Mouse (Mus musculus): ENCODE results near the gene Gan.

Gene Gan

DNA sequence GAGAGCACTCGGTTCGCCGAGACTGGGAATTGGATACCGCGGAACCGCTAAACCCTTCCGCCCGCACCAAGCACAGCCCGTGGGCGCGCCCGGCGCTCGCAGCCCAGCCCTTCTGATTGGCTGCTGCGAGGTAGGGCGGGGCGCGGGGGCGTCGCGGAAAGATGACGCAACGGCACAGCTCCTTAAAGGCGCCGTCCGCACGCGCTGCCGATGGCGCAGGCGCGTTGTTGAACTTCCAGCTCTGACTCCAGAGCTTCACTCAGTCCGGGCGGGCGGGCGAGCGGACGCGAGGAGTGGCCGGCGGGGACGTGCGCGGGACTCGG is 205 bp upstream of the Gan start:
- peak; percentile 96 for DNase-seq (ENCODE audit: low spot score)

DNA sequence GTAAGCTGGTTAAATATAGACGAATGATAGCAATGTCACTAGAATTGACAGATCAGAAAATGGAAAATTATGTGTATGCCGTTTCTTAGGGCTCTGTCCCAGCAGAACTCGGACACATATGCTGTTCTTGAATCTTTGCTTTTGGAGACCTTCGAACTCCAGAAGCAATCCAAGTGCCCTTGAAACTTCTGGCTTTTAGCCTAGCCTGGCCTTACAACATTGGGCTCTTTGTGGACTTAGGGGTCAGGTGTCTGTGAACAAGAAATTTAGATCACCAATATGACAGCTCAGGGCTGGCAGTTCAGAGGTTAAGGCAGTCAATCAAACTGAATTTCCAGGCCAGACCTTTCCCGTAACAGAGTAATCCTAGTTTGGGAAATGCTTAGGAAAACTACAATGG is 1.1 kb downstream of the Gan start:
- DNase-seq (ENCODE audit: low spot score) = no peak

DNA sequence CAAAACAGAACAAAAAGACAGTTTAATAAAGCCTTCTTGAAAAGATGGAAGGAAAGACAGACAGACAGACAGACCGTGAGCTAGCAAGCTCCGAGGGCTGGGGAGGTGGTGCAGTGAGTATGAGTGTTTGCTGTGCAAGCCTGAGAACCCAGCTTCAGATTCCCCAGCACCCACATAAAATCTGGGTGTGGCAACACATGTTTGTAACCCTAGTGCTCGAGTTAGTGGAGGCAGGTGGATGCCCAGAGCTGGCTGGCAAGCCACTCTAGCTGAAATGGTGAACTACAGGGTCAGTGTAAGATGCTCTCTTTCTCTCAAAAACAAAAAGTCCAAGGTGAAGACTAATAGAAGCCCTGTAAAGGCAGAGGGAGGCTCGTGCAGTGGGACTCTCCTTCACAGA is 7.0 kb downstream of the Gan start:
- DNase-seq (ENCODE audit: low spot score) = no peak

DNA sequence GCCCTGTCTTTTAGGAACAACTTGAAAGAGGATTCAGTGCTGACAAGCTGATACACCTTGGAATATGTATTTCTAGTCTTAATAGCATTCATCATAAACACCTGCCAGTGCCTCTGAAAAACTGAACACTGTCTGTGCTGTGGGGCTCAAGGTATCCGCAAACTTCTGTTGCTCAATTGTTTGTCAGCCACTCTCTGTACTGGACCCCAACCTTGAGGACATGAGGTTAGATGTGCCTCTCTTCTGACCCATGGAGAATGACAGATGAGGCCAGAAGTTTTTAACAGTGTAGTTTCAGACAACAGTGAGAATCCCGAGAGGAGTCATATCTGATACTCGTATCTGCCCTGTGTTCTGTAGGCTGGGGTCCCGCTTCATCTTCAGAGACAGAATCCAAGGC is 7.6 kb downstream of the Gan start:
- no peak for DNase-seq (ENCODE audit: low spot score)

DNA sequence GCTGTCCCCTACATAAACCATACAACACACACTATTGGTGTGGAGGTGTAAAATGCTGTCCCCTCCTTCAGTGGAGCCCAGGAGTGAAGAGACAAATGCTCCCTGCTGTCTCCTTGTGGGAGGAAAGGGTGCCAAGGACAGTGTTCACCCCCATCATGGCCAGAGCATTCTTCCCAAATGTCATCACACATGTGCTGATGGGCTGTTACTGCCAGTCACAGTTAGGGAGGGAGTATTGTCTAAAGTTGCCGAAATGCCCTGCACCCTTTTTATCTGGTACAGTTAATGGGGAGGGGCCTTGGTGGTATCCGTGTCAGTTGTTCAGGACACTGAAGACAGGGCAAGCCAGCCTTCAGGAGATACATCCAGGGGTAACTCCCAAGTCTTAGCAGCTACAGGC is 8.6 kb downstream of the Gan start:
- DNase-seq (ENCODE audit: low spot score) = no peak

DNA sequence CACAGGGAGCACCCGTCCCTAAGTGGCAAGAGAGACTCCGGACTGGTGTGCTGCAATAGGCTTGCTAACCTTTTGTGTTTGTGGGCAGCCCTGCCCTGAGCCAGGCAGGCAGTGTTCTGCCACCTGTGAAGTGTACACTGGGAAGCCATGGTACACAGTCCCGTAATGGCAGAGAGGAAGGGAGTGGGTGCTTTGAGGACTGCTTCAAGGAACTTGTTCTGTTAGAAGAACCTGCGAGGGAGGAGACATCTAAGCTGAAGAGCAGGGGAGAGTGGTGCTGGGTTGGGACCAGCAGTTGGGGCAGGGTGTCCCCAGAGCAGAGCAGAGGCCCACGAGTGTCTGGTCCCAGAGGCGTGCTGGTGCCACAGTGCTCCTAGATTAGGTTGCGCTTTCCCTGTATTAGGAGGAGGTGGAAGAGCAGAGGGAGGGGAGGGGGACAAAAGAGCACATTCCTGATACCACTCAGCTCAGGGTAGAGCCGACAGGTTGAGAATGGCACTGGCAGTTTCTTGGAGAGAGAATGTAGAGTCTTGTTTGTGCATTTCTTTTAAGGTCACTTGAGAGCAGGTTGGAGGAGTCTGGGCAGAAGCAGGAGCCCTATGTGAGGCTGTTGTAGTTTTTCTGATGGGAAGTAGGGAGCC is 9.4 kb downstream of the Gan start:
- DNase-seq (ENCODE audit: low spot score) = no peak

DNA sequence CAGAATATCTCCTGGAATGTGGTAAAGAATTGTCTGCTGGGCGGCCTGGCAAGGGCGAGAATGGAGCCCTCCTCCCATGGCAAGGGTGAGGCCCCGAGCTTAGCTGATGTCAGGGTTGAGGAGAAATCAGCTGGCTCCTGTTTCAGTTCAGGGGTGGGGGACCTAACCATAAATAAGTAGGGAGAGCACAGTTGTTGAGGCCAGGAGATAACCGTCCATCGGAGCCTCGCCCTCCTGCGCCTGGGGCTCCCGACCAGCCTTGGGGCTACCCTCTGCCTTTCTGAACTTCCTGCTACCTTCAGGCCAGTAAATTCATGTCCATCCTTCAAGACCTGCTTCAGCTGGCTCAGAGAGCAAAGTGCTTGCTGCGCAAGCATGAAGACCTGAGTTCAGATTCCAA is 10.4 kb downstream of the Gan start:
- DNase-seq (ENCODE audit: low spot score) = no peak

DNA sequence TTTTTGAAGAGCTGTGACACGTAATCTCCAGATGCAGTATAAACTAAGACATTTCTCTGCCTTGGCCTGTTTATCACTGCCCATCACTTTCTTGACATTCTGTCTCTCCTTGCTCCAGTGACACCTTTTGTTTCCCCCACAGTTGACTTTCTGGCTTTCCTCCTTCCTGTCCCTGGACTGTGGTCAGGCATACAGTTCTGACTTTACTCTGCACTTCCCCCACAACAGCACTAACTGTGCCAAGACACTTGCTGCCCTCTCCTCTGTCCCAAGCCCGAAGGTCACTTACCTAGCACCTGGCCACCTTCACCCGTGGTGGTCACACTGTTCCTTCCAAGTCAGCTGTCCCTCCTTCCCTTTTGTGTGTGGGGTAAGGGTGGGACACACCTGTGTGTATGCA is 13.9 kb downstream of the Gan start:
- DNase-seq (ENCODE audit: low spot score) = no peak

DNA sequence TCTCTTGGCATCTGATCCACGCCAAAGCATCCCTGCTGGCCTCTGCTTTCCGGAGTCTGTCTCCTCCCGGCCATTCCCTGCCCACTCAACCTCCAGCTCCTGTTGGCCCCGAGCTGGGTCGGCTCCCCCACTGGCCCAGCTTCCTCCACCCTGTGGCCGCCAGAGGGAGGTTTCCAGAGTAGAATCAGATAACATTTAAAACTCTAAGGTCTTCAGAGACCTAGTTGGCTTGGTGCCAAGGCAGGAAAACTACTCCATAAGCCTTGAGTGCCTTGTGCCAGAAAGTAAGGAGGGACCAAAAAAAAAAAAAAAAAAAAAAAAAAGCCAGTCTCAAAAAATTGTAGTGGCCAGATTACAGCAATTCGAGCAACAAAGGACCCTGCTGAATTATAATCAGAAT is 15.0 kb downstream of the Gan start:
- DNase-seq (ENCODE audit: low spot score) = no peak

DNA sequence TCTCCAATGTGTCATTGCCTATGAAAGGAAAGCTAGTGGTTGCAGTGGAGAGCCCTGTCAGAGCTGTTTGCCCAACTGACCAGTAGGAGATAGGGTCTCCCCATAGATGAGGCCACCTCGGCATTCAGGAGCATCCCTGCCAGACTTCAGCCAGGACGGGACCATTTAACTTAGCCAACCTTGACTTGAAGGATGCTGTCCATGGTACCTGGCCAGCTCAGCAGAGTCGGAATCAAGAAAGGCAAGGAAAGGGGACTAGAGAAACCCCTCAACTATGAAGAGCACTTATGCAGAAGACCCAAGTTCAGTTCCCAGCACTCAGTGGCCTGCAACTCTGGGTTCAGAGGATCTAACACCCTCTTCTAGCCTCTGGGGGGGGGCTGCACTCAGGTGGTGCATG is 15.8 kb downstream of the Gan start:
- DNase-seq (ENCODE audit: low spot score) = no peak

DNA sequence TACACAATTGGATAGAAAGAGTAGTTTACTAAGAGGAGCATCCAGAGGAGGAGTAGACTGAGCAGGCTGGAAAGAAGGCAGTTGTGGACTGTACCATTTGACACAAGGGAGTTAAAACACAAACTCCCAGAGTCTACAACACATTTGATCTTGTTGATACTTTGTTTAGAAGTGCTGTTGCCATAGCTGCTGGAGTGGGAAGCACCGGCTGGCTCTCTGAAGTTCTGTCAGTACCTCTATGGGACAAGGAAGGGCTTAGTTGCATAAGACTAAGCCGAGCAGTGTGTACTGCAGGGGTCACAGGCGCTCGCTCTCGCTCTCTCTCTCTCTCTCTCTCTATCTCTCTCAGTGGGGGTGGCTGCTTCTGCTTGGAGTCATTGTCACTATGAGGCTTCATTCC is 16.6 kb downstream of the Gan start:
- no peak for DNase-seq (ENCODE audit: low spot score)

DNA sequence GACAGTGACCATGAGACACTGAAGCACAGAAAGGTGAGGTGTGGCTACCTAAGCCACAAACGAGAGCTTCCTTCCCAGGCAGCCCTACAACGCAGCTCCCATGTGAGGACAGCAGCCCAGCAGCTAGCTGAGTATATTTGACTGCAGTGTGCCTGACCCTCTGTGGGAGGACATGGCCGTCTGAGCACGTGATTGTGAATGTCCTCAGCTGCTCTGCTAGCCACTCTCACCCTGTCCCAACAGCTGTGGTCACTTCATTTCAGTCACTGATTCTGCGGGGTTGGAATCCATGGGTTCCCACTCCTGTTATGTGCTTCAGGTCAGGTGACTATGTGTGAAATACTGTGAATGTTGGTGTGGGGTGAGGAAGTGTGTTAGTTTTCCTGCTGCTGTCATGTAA is 18.4 kb downstream of the Gan start:
- no peak for DNase-seq (ENCODE audit: low spot score)

DNA sequence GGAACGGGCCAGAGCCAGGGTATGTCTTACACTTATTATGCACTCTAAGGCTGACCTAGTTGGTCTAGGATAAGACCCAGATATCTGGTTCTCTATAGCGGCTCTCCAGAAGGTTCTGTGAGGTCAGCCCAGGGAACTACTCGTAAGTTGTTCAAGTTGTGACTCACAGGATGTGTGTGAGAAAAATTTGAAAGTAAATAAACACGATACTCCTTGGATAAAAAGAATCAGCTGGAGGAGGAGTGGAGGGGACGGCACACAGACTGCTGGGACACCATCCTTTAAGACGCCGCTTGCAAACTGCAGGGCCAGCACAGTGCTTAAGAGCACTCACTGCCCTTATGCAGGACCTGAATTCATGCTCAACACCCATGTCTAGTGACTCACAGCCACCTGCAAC is 19.3 kb downstream of the Gan start:
- no peak for DNase-seq (ENCODE audit: low spot score)

DNA sequence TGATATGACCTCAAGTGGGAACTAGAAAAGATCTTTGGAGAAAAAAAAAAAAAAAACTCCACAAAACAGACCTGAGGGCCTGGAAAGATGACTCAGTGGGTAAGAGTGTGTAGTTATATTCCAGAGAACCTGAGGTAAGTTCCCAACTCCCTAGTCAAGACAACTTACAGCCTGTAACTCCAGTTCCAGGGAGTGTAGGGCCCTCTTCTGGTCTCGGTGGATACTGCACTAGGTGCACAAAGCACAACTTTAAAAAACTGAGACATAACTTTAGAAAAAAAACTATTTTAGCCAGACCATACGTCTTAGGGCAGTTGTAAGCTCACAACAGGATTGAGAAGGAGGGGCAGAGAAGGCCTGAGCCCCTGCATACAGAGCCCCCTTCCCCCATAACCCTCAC is 20.1 kb downstream of the Gan start:
- DNase-seq (ENCODE audit: low spot score) = no peak

DNA sequence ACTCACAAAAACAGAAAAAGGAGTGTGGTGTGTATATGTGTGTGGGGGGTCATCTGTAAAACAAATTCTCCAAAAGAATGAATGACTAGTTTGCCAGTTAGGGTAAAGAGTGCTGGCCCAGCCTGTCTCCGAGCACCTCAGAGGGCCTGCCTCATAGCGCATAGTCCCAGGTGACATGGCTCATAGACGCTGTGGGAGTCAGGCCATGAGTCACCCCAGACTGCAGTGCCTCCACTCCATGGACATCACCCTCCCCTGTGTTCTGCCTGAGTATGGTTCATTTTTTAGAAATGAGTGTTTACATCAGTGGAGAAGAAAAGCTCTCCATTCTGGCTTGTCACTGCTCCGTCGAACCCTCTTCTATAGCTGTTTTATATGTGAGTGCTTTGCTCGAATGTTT is 20.7 kb downstream of the Gan start:
- DNase-seq (ENCODE audit: low spot score) = no peak

DNA sequence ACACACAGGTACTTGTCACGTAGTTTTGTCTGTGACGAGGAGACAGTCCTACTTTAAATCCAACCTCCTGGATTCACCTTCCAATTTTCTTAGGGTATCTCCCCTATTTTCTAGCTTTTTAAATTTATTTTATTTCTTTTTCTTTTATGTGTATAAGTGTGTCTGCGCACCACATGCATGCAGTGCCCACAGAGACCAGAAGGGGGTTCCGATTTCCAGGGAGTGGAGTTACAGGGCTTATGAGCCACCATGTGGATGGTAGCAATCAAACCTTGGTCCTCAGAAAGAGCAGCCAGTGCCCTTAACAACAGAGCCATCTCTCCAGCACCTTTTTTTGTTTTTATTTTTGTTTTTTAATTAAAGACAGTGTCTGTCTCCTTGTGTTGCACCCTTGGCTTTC is 24.8 kb downstream of the Gan start:
- DNase-seq (ENCODE audit: low spot score) = no peak

DNA sequence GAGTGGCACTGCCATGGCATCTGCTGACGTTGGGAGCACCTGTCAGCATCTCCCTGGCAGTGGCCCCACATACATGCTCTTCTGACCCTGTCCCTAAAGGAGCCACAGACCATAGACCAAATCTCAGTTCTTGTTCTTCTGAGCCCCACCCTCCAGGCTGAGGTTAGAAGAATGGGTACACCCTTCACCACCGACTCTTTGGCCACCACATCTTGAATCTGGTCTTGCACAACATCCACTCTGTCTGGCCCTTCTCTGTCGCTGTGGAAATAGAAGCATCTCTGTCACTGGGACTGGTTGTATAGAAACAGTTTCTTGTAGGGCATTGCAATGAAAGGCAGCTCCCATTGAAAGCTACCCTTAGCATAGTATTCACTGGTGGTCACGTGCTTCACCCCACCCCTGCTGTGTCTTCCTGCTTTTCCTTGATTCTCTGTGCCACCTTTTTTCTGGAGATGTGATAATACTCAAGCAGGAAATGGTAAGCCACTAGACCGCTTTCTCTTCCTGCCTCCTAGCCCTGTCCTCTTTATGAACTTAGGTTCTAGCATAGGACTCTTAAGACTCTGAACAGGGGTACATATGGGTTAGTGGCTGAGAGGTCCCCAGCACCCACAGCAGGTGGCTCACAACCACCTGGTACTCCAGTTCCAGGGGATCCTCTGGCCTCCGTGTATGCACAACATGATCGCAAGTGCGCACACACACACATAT is 25.9 kb downstream of the Gan start:
- no peak for DNase-seq (ENCODE audit: low spot score)

DNA sequence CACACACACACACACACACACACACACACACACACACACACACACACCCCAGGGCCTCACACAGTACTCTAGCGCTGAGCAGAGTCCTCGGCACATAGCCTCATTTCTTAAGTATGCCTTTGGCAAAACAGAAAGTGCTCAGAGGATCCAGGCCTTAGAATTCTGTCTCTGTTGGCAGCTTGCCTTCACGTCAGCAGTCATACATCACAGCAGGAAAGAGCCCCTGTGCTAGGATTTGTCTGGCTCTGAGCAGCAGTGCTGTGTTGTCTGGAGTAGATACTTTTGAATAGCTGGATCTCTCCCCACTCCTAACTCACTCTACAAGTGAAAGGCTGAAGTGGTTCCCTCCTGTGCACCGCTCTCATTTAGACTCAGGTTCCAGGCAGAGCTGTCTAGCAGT is 36.4 kb downstream of the Gan start:
- DNase-seq (ENCODE audit: low spot score) = no peak

DNA sequence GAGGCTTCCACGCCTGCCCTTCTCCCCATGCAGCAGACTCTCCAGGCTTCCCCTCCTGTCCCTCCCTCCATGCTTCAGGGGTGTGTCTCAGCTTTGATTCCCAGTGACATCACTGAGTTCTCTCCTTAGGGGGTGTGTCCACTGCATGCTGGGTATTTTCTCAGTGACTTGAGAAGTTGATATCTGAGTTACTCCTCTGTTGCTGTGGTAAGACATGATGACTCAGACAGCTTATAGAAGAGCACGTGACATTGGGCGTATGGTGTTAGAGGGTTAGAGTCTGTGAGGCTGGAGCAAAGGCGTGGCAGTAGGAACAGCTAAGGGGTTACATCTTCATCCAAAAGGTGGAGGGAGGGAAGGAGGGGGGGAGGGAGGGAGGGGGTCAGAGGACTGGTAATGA is 38.7 kb downstream of the Gan start:
- no peak for DNase-seq (ENCODE audit: low spot score)

DNA sequence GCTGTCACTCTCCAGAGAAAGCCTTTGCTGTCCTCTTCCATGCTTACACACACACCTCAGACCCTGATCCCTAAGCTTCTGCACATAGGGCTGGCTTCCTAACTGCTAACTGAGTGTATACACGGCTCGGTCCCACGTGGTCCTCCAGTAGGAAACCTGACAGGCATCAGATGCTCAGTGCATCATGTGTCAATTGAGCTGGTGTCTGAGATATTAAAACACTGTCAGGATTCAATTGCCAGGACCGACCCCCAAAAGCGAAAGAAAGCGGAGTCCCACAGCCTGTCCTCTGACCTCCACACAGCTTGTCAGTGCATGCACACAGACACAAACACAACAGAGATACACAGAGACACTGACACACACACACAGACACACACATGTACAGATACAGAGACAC is 39.6 kb downstream of the Gan start:
- DNase-seq (ENCODE audit: low spot score) = no peak

DNA sequence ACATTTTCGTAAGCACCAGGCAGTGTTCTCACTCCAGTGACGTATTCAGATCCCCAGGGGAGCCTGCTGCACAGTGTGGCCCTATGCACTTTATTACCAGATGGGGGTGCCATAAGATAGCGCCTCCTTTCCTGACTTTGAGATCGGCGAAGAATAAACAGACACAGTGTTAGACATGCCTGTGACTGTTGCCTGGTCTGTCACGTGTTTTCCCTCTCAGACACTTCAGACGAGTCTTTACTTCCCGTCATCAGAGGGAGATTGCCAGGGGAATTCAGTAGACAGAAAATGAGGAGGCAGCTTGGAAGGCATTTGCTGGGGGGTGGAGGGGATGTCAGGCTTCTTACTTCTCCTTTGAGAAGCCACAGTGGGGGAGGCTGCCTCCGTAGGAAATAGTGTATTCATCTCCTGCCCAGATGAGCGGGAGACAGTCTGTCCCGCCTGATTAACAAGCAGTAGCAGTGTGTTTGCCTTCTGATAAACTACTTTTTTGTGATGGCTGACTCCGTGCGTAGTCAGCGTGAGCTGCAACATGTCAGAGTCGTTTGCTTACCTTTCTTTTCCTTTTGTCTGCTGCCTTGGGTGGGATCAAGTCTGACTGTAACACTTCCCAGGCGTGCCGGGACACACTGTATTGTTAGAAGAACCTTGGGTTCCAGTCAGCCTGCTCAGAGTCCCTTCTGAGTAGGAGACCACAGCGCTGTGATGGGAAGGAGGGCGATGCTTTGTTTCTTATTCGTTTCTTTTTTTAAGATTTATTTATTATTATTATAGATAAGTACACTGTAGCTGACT is 40.4 kb downstream of the Gan start:
- peak; percentile 80 for DNase-seq (ENCODE audit: low spot score)

DNA sequence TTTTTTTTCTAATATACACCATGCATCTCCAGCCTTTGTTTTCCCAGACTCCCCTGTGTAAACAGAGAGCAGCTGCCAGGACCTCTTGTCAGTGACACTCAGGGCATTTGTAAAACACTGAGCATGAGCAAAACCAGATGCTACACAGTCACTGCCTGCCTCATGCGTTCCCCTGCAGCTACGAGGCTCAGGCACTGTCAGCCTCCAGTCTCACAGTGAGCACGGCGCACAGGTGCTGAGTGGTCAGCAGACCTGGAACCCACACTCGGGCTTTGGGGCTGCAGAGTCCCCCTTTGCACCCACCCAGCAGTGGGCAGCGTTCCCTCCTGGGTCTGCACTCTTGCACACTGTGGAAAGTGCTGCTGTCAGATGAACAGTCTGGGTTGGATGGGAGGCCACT is 41.7 kb downstream of the Gan start:
- no peak for DNase-seq (ENCODE audit: low spot score)

DNA sequence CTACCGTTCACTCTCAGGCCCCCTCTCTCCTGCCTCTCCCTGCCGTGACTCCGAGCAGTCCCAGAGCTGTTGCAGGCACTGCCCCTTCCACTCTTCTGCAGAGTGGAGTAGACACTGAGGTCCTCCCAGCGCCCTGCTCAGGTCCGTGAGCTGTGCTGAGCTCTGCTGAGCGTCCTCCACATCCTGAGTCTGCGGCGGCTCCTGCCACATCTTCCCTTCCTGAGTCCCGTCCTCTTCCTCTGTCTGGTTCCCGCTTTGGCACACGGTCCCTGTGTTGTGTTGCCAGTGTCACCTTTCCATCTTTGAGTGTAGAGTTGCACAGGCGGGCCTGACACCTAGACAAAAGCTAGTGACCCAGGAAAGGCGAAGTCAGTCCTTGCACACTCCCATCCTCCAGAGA is 42.4 kb downstream of the Gan start:
- DNase-seq (ENCODE audit: low spot score) = no peak

DNA sequence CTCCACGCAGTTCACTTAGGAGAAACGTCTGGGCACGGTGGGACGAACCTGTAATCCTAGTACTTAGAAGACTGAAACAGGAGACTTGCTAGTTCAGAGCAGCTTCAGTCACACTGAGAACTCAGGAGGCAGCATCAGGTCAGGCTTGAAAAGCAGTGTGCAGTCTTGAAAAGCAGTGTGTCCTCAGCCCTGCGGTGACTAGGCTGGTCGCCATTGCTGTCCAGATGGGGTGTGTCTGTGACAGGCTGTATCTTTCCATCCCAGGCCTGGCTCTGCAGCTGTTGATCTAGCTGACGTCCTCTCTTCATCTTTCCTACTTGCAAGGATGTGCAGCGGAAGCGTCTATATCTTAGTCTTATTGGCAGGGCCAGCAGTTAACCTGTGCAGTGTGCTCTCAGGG is 42.9 kb downstream of the Gan start:
- no peak for DNase-seq (ENCODE audit: low spot score)

All from T-cell, adult 2 months (primary cell).